Mouse (Mus musculus) lung, postnatal 0 days (tissue): Measurements from ENCODE around the gene Hmga1. TPM values are rescaled to one million over a fixed set of nuclear protein-coding genes. Genes with fewer than 3 reads are reported as not detected.

Experiments
- ATAC-seq: fragments of 200-750 bp; cut with Nextera tagmentation; 2 replicates; pipeline ENCODE4 v1.8.0; 2017; ENCODE audit warnings: moderate library complexity
- DNase-seq: peaks from one replicate; pipeline ENCODE4 v3.0.0-alpha.2; 2016; ENCODE audit warnings: low spot score
- H3K27ac ChIP-seq: fragments of 300-500 bp; sonication (generic); 2 replicates; pipeline ENCODE4 v1.5.1; 2014; ENCODE audit warnings: antibody characterized with exemption, mild to moderate bottlenecking, low read length, mixed read lengths
- H3K27me3 ChIP-seq: fragments of 300-500 bp; sonication (generic); replicated peaks from 2 replicates; pipeline ENCODE4 v1.6.1; 2014; ENCODE audit warnings: low read length, mixed read lengths; ENCODE audit not compliant: insufficient read depth
- H3K36me3 ChIP-seq: fragments of 300-500 bp; sonication (generic); 2 replicates; pipeline ENCODE4 v1.6.1; 2014; ENCODE audit warnings: low read length, mixed read lengths; ENCODE audit not compliant: insufficient read depth
- H3K4me1 ChIP-seq: fragments of 300-500 bp; sonication (generic); 2 replicates; pipeline ENCODE4 v1.6.1; 2014; ENCODE audit warnings: antibody characterized with exemption, low read depth, low read length, mixed read lengths; ENCODE audit not compliant: insufficient read depth
- H3K4me2 ChIP-seq: fragments of 300-500 bp; sonication (generic); replicated peaks from 2 replicates; pipeline ENCODE4 v1.6.1; 2014; ENCODE audit warnings: low read depth, mild to moderate bottlenecking, low read length, moderate library complexity, mixed read lengths
- H3K4me3 ChIP-seq: fragments of 300-500 bp; sonication (generic); 2 replicates; pipeline ENCODE4 v1.5.1; 2014; ENCODE audit warnings: low read depth, low read length
- H3K9ac ChIP-seq: fragments of 300-500 bp; sonication (generic); replicated peaks from 2 replicates; pipeline ENCODE4 v1.6.1; 2014; ENCODE audit warnings: low read depth, mild to moderate bottlenecking
- H3K9me3 ChIP-seq: fragments of 300-500 bp; sonication (generic); 2 replicates; pipeline ENCODE4 v1.6.1; 2016; ENCODE audit warnings: low read length, mixed read lengths
- CTCF ChIP-seq: IDR thresholded peaks from 2 replicates; pipeline ENCODE4 v1.5.1; 2016; ENCODE audit warnings: antibody characterized with exemption, mild to moderate bottlenecking
- EP300 ChIP-seq: IDR thresholded peaks from 2 replicates; pipeline ENCODE4 v1.6.1; 2016; ENCODE audit warnings: antibody characterized with exemption, mild to moderate bottlenecking, control low read depth
- WGBS: fragments of 180-500 bp; shearing (Covaris S2); extraction: QIAGEN DNeasy Blood & Tissue Kit; methylation state at CpG from one replicate; pipeline ENCODE4 v1.1.7; 2014; 5-methylcytosine and 5-hydroxymethylcytosine counted together
- polyA plus RNA-seq: library from polyadenylated mRNA; unstranded; fragments of >200 nt; fragmentation: Nextera tagmentation; extraction: Ambion mirVana; gene quantifications from 2 replicates; pipeline ENCODE4 v1.2.1, GENCODE M21; 2015

The Hmga1 gene
- polyA plus RNA-seq, 1 experiment from 2014 or later: 50.6 TPM

DNA sequence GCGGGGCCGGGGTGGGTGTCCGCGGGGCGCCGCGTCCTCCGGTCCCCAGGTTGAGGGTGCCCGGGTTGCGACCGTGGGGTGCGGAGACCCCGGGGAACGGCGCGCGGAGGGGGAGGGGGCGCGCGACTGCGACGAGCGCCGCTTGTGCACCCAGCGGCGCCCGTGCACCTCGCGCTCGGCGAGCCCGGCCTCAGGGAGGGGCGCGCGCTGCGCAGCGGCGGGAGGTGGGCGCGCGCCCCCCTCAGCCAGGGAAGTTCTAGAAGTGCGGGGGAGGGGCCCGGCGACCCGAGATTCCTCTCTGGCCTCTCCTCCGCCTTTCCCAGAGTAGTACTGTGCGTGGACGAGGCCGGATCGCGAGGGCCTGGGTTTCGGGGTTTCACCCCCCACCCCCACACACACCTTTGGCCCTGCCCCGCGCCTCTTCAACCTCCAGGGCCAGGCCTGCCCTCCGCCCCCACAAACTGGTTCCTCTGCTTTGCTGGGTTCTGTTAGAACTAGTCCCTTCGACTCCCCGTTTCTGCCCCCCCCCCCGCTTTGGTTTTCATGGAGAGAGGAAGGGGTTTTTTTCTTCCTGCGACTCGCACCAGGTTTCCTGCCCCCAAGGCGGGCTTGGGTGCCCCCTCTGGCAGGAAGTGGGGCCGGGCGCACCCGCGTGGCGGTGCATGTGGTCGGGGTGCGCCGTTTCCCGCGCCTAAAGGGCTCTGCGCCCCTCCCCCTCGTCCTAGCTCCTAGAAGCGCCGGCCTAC lies 1.1 kb downstream of the Hmga1 start:
- Histone ChIP-seq H3K4me1 (peaks cover 6% of the 10 kb centered on the region; the same call in 1 of the 2 replicates), H3K9me3 (no peaks in the 10 kb centered on the region), H3K27ac (peak overlapping the region; percentile 92), H3K9ac (peak overlapping the region; percentile 78), H3K36me3 (no peaks in the 10 kb centered on the region), H3K4me3 (peak overlapping the region; percentile 76), H3K4me2 (peak overlapping the region; percentile 98), H3K27me3 (no peaks in the 10 kb centered on the region)
- TF ChIP-seq CTCF: peak; percentile 26; the same call in 1 of the 2 replicates
- no peak for TF ChIP-seq EP300
- ATAC-seq: peak; percentile 12
- DNase-seq: peak; percentile 68
- WGBS: 2% methylated on average over 47 of the region's 75 CpGs

DNA sequence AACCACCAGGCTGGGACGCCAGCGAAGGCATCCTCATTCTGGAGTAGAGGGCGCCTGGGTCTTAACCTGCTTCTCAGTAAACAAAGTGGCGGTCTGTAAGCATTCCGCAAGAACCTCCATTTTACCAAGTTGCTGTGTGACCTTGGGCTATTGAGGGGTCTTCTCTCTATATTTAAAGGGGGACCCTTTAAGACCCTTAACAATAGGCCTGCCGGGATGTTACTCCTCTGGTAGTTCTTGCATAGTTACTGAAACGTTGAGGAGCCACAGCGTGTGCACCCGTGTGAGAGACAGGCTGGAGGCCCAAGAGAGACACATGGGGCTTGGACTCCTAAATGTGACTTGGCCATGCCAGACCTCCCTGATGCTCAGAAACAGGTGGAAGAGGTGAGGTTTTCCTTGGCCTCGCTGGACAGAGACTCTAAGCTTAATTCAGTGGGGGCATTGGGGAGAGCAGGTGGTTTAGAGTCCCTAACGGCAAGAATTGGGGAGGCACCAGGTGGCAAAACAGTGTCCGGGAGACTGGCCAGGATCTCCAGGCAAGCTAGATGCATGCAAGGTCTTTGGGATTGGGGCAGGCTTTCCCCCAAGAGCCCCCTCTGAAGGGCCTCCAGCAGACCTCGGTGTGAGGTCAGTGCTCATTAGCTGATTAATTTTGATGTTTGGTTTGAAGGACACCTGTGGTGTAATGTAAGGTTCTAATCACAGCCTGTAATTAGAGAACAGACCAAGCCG lies 1.8 kb downstream of the Hmga1 start:
- H3K4me3 ChIP-seq: peak overlapping the region; percentile 76
- peaks cover 6% of the 10 kb centered on the region; the same call in 1 of the 2 replicates for H3K4me1 ChIP-seq
- DNase-seq (no peak), ATAC-seq (no peak)
- H3K27ac ChIP-seq: no peak overlapping the region
- H3K9me3 ChIP-seq: no peaks in the 10 kb centered on the region
- H3K27me3 ChIP-seq: no peaks in the 10 kb centered on the region
- no peak for TF ChIP-seq CTCF
- TF ChIP-seq EP300: no peak
- 9% methylated on average over 14 of the region's 14 CpGs for WGBS
- H3K4me2 ChIP-seq: peak overlapping the region; percentile 98
- peak overlapping the region; percentile 78; the same call in 1 of the 2 replicates for H3K9ac ChIP-seq
- no peaks in the 10 kb centered on the region for H3K36me3 ChIP-seq

DNA sequence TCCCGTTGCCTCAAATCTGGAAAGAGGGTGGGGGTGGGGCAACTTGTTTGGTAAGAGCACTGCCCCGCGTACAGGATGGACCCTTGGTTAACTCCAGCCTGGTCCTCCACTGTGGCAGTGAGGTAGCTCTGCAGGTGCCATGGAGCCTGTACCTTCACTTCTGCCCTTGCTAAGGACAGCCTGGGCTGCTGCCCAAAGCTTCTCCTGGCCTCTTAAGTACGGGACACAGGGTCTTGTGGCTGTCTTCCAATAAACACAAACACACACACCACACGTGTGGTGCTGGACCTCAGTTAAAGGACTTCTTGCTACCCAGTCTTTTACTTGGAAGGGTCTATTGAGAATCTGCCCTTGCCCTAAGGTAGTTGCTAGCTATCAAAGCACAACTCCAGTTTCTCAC lies 2.5 kb downstream of the Hmga1 start:
- Histone ChIP-seq H3K9ac (no peak overlapping the region), H3K36me3 (no peaks in the 10 kb centered on the region), H3K4me3 (no peak overlapping the region), H3K27ac (no peak overlapping the region), H3K27me3 (no peaks in the 10 kb centered on the region), H3K4me2 (no peak overlapping the region), H3K9me3 (no peaks in the 10 kb centered on the region), H3K4me1 (peaks cover 6% of the 10 kb centered on the region; the same call in 1 of the 2 replicates)
- TF ChIP-seq CTCF: no peak
- no peak for TF ChIP-seq EP300
- ATAC-seq (no peak), DNase-seq (no peak)
- WGBS: 15% methylated on average over 5 of the region's 5 CpGs

DNA sequence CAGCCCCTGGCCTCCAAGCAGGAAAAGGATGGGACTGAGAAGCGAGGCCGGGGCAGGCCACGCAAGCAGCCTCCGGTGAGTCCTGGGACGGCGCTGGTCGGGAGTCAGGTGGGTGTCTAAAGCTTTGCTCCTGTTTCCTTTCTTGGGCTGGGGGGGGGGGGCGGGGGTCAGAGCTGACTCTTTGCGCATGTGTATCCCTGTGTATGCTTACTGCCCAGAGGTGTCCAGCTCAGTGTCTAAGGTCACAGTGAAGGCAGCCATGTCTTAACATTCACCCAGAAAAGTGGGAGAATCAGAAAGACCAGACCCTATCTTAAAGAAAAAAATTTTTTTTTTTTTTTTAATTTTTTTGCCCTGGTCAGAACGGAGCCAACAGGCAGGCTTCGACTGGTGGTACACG lies 3.3 kb downstream of the Hmga1 start:
- 66% methylated on average over 10 of the region's 12 CpGs for WGBS
- Histone ChIP-seq H3K4me2 (no peak overlapping the region), H3K36me3 (no peaks in the 10 kb centered on the region), H3K9ac (no peak overlapping the region), H3K27ac (no peak overlapping the region), H3K27me3 (no peaks in the 10 kb centered on the region), H3K4me3 (no peak overlapping the region), H3K9me3 (no peaks in the 10 kb centered on the region), H3K4me1 (peaks cover 6% of the 10 kb centered on the region; the same call in 1 of the 2 replicates)
- no peak for DNase-seq
- no peak for ATAC-seq
- no peak for TF ChIP-seq EP300
- no peak for TF ChIP-seq CTCF

DNA sequence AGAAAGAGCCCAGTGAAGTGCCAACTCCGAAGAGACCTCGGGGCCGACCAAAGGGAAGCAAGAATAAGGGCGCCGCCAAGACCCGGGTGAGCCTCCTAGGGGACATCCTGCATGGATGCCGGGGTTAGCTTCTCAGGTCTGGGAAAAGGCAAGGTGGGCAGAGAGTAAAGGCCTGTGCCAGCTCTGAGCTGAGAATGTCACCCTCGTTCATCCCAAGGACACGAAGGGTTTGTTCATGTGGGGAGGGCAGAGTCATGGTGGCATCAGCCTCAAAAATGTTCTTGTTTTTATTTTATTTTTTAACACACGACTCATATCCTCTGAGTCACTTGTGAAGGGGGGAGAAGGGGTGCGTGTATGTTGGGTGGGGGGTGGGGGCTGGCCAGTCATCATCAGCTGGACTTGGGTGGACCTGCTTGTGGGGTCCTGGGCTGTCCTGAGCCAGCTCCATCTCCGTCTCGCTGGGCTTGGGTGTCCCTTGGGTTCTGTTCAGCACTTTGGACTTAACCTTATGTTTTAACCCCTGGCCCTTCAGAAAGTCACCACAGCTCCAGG lies 4.7 kb downstream of the Hmga1 start:
- TF ChIP-seq CTCF: no peak
- Histone ChIP-seq H3K4me3 (no peak overlapping the region), H3K36me3 (no peaks in the 10 kb centered on the region), H3K4me2 (no peak overlapping the region), H3K9ac (no peak overlapping the region), H3K4me1 (peaks cover 12% of the 10 kb centered on the region; the same call in 1 of the 2 replicates), H3K27ac (no peak overlapping the region), H3K27me3 (no peaks in the 10 kb centered on the region), H3K9me3 (no peaks in the 10 kb centered on the region)
- DNase-seq (no peak), ATAC-seq (no peak)
- 74% methylated on average over 13 of the region's 13 CpGs for WGBS

DNA sequence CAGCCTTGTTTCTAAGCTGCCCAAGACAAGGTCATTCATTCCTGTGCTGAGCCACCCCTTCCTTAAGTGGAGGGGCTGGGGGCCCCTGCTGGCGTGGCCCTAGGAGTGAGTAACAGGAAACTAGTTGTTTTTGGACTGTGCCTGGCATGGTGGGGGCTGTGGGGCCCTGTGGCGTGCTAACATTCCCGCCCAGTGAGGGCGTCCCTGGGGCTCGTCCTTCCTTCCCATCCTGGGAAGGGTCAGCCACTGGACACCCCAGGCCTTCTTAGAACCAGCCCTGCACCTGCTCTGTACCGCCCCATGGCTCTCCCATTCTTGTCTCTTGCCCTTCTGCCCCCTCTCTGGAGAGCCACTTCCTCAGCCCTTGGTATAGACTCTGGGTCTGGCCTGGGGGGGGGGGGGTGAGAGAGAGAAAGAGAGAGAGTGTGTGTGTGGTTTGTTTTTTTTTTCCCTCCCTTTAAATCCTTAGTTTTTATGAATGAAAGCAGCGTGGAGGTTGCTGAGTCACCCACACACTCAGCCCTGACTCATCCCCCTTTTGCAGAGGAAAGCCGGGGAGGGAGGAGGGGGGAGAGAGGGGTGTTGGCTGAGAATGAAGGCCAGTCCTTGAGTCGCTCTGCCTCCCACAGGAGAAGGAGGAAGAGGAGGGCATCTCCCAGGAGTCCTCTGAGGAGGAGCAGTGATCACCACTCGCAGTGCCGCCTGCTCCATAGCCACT lies 5.7 kb downstream of the Hmga1 start:
- no peak overlapping the region for H3K27ac ChIP-seq
- TF ChIP-seq EP300: 0 out of 2 replicates have a peak, but pooled peaks have one; percentile 18
- TF ChIP-seq CTCF: no peak
- no peaks in the 10 kb centered on the region for H3K9me3 ChIP-seq
- H3K4me3 ChIP-seq: no peak overlapping the region
- H3K27me3 ChIP-seq: no peaks in the 10 kb centered on the region
- DNase-seq (peak; percentile 70), ATAC-seq (no peak)
- 56% methylated on average over 8 of the region's 11 CpGs for WGBS
- no peak overlapping the region for H3K4me2 ChIP-seq
- peaks cover 12% of the 10 kb centered on the region; the same call in 1 of the 2 replicates for H3K4me1 ChIP-seq
- H3K9ac ChIP-seq: no peak overlapping the region
- no peaks in the 10 kb centered on the region for H3K36me3 ChIP-seq
